Mouse (Mus musculus): Measurements from ENCODE around the gene Vangl1. TPM values are rescaled to one million over a fixed set of nuclear protein-coding genes. Genes with fewer than 3 reads are reported as not detected.

The Vangl1 gene
- total and polyA plus RNA-seq, 2 experiments from 2014 or later, result 7.1 to 16.8 TPM

DNA sequence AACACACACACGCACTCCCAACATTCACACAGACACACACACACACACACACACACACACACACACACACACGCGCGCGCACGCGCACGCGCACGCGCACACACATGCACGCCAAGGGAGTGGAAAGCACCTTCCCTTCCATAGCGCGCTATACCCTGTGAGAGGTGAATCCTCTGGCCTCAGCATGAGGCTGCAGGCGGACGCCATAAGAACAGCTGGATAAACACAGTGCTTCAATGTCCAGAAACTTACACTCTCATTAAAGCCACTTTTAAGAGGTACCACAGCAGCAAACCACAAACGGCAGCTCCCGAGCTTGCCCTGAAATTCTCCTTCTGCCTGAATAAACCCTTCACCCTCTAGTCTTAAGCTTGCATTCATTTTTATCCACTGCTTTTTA, 28.8 kb downstream of the Vangl1 start:
- WGBS, result 89% methylated on average over 18 of the region's 18 CpGs

DNA sequence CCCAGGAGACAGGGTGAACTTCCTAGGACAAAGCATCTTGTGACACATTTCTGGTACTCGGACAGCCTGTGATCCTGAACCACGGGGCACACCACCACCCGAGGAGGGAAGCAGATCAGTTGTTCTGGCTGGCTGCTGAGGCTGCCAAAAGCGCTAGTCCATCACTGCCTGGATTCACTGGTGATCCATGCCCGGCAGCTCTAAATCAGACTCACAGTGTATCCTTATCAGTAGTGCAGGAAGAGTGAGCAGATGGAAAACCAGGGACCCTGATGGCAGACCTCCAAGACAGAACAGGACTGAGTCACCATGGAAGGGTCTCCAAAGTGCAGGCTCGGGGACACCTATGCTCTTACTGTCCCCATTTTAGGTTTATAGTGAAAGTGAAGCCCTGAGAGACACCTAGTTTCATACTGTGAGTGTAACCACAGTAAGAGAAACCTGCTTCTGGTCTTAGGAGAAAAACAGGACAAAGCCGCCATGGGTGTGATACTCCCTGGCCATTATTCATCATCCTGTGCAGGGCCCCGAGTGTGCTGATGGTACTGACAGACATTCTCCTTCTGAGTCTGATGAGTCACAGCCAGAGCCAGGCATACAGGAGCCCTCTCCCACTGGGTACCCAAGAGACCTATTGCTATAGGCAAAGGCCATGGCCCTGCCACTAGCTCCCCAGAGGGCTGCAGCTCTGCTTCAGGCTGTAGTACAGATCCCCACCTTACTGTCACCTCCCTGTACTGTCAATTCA, 30.2 kb downstream of the Vangl1 start:
- no peaks in the 10 kb centered on the region; the same call in 1 of the 2 replicates for H3K4me1 ChIP-seq (ENCODE audit: insufficient read depth, low read length)
- H3K27me3 ChIP-seq (ENCODE audit: insufficient read depth, low read length), result no peaks in the 10 kb centered on the region
- no peak overlapping the region for H3K4me3 ChIP-seq (ENCODE audit: low read depth, low read length)
- no peaks in the 10 kb centered on the region for H3K36me3 ChIP-seq (ENCODE audit: insufficient read depth, low read length)
- no peak overlapping the region for H3K27ac ChIP-seq (ENCODE audit: low read depth, low read length)
- H3K9me3 ChIP-seq (ENCODE audit: low read length), result no peaks in the 10 kb centered on the region
- DNase-seq (ENCODE audit: low spot score) (no peak), ATAC-seq (ENCODE audit: low FRiP score) (no peak)
- TF ChIP-seq CTCF (IDR thresholded peaks at IDR 0.05), result no peak
- no peak overlapping the region for H3K4me2 ChIP-seq (ENCODE audit: low read depth, low read length, poor library complexity, severe bottlenecking)
- no peak overlapping the region for H3K9ac ChIP-seq (replicated peaks; ENCODE audit: low read length, poor library complexity, severe bottlenecking)
- WGBS, result 76% methylated on average over 8 of the region's 8 CpGs

More for the DNA sequence above, 28.8 kb downstream of the Vangl1 start:
- Histone ChIP-seq H3K4me3 (ENCODE audit: low read depth, low read length) (no peak overlapping the region), H3K36me3 (ENCODE audit: insufficient read depth, low read length) (no peaks in the 10 kb centered on the region), H3K4me2 (ENCODE audit: low read depth, low read length, poor library complexity, severe bottlenecking) (no peak overlapping the region), H3K9me3 (ENCODE audit: low read length) (no peaks in the 10 kb centered on the region), H3K27me3 (ENCODE audit: insufficient read depth, low read length) (no peaks in the 10 kb centered on the region), H3K27ac (ENCODE audit: low read depth, low read length) (no peak overlapping the region), H3K4me1 (ENCODE audit: insufficient read depth, low read length) (no peaks in the 10 kb centered on the region), H3K9ac (replicated peaks; ENCODE audit: low read length, poor library complexity, severe bottlenecking) (no peak overlapping the region)
- DNase-seq (ENCODE audit: low spot score) (no peak), ATAC-seq (ENCODE audit: low FRiP score) (no peak)
- TF ChIP-seq CTCF (IDR thresholded peaks at IDR 0.05), result no peak

DNA sequence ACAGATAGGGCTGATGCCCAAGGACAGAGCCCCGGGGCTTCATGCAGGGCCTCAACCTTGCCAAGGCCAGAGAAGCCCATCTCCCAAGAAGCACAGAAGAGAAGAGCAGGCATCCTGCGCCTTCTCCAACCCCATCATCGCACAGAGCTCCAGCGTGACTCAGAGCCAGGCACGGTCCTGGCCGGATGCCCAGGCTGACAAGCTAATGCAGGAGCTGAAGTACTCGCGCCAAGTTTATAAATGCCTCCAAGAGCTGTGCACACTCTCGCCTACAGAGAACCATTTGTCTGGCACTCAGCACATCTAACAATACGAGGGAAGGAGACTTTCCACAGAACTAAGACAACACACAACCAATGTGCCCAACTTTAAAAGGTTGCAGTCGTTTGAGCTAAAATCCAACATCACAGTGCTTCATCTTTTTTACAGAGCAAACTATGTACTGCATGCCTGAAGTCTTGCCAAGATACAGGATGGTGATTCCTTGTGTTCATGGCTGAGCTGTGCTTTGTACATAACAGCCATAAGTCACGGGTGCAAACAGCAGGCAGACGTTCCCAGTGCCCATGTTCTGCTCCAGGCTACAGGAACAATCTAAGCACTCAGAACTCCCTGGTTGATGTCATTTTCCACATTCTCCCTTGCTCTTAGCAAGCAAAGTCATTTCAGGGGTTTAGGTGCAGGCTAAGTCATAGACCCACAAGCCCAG, 35.1 kb downstream of the Vangl1 start:
- TF ChIP-seq CTCF (IDR thresholded peaks at IDR 0.05), result no peak
- Histone ChIP-seq H3K27me3 (ENCODE audit: insufficient read depth, low read length) (no peaks in the 10 kb centered on the region), H3K4me1 (ENCODE audit: insufficient read depth, low read length) (no peaks in the 10 kb centered on the region; the same call in none of the 2 replicates), H3K9me3 (ENCODE audit: low read length) (no peaks in the 10 kb centered on the region), H3K9ac (replicated peaks; ENCODE audit: low read length, poor library complexity, severe bottlenecking) (no peak overlapping the region), H3K4me3 (ENCODE audit: low read depth, low read length) (no peak overlapping the region), H3K36me3 (ENCODE audit: insufficient read depth, low read length) (no peaks in the 10 kb centered on the region), H3K4me2 (ENCODE audit: low read depth, low read length, poor library complexity, severe bottlenecking) (no peak overlapping the region), H3K27ac (ENCODE audit: low read depth, low read length) (0 out of 2 replicates have a peak overlapping the region, but pooled peaks have one; percentile 47)
- peak; percentile 75; the same call in 1 of the 2 replicates for ATAC-seq (ENCODE audit: low FRiP score)
- DNase-seq (ENCODE audit: low spot score), result peak; percentile 96
- 50% methylated on average over 13 of the region's 13 CpGs for WGBS

DNA sequence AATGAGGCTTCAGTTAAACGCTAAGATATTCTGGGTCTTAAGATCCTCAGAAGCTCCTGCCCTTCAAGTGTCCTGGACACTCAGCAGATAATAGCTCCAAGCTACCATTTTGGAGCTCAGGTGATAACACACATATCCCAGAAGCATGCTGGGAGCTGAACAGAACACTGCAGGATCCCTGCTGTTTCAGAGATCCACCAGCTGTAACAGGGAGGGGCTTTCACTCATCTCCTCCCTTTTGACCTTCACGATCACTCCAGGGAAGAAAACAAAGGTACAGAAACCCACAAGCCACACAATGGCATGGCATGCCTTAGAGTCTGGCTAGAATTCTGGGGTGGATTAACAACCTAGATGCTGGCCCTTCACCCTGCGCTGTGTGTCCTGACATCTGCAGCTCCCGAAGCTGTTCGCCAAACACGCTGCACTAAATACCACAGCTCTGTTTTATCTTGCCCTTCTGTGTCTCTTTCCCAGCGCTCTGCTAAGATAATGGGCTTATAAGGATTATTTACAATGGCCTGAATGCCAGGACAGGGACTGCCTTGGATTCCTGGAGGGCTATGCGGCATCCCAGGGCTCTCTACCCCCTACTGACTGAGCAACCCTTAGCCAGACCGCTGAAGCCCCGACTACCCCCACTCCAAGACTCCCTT, 36.8 kb downstream of the Vangl1 start:
- H3K4me3 ChIP-seq (ENCODE audit: low read depth, low read length), result no peak overlapping the region
- no peaks in the 10 kb centered on the region for H3K36me3 ChIP-seq (ENCODE audit: insufficient read depth, low read length)
- TF ChIP-seq CTCF (IDR thresholded peaks at IDR 0.05), result no peak
- H3K9me3 ChIP-seq (ENCODE audit: low read length), result no peaks in the 10 kb centered on the region
- no peak overlapping the region for H3K4me2 ChIP-seq (ENCODE audit: low read depth, low read length, poor library complexity, severe bottlenecking)
- H3K27me3 ChIP-seq (ENCODE audit: insufficient read depth, low read length), result no peaks in the 10 kb centered on the region
- 10% methylated on average over 10 of the region's 10 CpGs for WGBS
- H3K27ac ChIP-seq (ENCODE audit: low read depth, low read length), result no peak overlapping the region
- no peak for ATAC-seq (ENCODE audit: low FRiP score)
- DNase-seq (ENCODE audit: low spot score), result no peak
- H3K4me1 ChIP-seq (ENCODE audit: insufficient read depth, low read length), result no peaks in the 10 kb centered on the region; the same call in none of the 2 replicates
- no peak overlapping the region for H3K9ac ChIP-seq (replicated peaks; ENCODE audit: low read length, poor library complexity, severe bottlenecking)

DNA sequence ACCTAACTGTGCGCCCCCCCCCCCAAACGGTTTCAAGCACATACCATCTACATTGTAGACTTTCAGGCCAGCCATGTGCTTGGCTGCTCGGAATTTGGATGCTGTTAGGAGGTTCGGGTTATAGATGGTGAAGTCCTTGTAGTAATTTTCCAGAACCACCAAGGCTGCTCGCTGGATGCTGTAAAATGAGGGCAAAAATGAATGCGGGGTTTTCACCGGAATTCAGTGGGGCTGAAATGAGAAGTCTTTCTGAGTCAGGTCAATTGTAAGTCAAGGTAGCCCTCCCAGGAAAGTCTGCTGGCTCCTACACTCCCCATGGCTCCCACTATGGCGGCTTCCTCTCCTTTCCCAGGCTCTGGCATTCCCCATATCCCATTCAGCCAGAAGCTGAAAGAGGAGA, 37.7 kb downstream of the Vangl1 start:
- H3K27me3 ChIP-seq (ENCODE audit: insufficient read depth, low read length), result no peaks in the 10 kb centered on the region
- WGBS, result 82% methylated on average over 8 of the region's 8 CpGs
- DNase-seq (ENCODE audit: low spot score) (no peak), ATAC-seq (ENCODE audit: low FRiP score) (no peak)
- no peak overlapping the region for H3K9ac ChIP-seq (replicated peaks; ENCODE audit: low read length, poor library complexity, severe bottlenecking)
- H3K9me3 ChIP-seq (ENCODE audit: low read length), result no peaks in the 10 kb centered on the region
- H3K4me2 ChIP-seq (ENCODE audit: low read depth, low read length, poor library complexity, severe bottlenecking), result no peak overlapping the region
- no peak overlapping the region for H3K4me3 ChIP-seq (ENCODE audit: low read depth, low read length)
- TF ChIP-seq CTCF (IDR thresholded peaks at IDR 0.05), result no peak
- H3K4me1 ChIP-seq (ENCODE audit: insufficient read depth, low read length), result no peaks in the 10 kb centered on the region; the same call in none of the 2 replicates
- H3K27ac ChIP-seq (ENCODE audit: low read depth, low read length), result no peak overlapping the region
- no peaks in the 10 kb centered on the region for H3K36me3 ChIP-seq (ENCODE audit: insufficient read depth, low read length)

All from midbrain, postnatal 0 days (tissue).